Mouse (Mus musculus): ENCODE measurements around the gene Ggn.
A peak's percentile ranks its signal among the peaks of the same experiment; 100 is the strongest.
"Not testable (repeated sequence)": the region's sequence is repeated elsewhere in the genome, so short reads cannot be mapped to it uniquely, and the experiment has no call there.

The Ggn gene

DNA sequence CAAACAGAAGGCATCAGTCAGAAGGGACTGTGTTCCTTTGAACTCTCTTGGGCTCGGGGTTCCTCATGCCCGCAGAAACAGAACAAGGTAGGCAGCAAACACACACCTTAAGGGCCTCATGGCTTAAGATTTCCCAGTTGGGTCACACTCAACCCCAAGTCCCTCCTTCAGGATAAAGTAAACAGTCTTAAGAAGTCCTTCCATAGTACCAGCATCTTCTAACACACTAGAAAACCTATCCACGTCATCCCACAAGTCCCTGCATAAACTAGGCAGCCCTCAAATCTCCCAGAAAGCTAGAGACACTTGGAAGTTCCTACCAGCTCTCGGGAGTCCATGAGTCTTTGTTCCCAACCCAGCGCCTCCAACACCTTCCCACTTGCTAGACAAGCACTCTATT lies 7.7 kb upstream of the Ggn start:
- DNase-seq (ENCODE audit: extremely low spot score) = no peak

- DNase-seq (ENCODE audit: extremely low spot score) = peak; percentile 48
Measured at GRCm38 (mm10) chr7:29162750-29163525, 7.1 kb upstream of the Ggn start.

DNA sequence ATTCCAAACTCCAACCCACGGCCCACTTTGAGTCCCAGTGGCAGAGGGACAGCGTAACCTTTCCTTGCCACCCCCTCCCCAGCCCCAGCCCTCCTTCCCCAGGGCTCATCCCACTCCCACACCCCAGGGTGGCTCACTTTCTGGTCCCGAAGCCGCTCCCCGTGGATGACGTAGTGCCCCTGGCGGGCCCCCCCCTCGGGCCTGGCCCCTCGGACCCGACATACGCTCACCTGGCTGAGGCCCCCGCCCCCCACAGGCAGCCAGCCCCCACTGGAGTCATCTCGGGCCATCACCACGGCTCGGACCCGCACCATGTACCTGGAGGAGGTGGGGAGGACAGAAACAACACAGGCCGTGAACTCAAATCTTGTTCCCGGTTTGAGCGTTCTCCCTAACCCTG lies 2.4 kb upstream of the Ggn start:
- no peak for DNase-seq (ENCODE audit: extremely low spot score)

DNA sequence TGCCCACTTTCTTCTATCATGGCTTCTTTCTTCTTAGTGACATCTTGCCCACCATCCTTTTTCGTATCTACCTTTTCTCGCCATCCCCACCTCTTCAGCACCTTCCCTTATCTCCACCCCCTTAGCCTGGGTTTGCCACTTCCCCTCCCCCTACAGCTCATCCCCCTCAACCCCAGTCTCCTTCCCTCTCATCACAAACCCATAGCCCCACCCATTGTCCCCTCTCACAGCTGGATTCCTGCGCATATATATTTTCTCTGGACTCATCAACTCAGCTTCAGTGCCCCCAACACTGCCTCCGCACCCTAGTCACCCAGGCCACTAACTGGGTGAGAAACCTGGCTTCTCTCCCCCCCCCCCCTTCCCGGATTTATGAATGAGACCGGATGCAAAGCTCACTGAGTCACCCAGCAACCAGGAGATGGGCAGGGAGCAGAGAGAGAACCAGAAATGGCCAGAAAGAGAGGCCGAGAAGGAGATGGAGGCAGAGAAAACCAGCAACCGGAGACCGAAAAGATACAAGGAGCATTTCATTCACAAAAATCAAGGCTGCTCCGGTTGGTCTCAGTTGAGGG lies 1.8 kb upstream of the Ggn start:
- peak; percentile 39 for DNase-seq (ENCODE audit: extremely low spot score)

- DNase-seq (ENCODE audit: extremely low spot score) = peak; percentile 72
Measured at GRCm38 (mm10) chr7:29168791-29169230, 1.2 kb upstream of the Ggn start.

- DNase-seq (ENCODE audit: extremely low spot score) = peak; percentile 92
Measured at GRCm38 (mm10) chr7:29169231-29170065, 562 bp upstream of the Ggn start.

DNA sequence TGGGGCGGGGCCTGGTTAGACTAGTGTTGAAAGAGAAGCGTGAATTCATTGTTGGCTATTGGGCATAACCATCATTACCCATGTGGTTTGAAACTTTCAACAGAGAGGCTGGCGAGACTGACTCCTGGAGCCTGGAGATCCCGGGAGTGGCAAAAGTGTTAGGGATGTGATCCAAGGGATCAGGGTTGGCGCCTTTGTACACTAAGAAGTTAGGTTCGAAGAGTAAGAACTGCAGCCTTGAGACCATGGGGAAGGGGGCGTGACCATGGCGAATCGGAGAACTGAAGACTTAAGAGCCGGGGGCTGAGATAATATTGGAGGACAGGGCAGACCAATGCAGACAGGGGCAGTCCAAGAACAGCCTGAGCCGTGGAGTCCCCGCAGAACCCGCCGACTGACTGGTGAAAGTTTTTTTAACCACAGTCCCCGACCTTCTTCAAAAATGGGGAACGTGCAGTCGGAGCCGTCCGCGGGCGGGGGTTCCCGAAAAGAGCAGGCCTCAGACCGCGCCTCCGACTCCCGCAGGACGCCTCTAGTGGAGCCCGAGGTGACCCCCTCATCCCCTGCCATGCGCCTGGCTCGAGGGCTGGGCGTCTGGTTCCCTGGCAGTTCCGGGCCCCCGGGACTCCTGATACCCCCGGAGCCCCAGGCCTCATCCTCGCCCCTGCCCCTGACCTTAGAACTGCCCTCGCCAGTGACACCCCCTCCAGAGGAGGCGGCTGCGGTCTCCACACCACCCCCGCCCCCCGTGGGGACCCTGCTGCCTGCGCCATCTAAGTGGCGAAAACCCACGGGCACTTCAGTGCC lies 948 bp downstream of the Ggn start:
- peak; percentile 55 for DNase-seq (ENCODE audit: extremely low spot score)

GRCm38 (mm10) chr7:29171562-29172097 lies 1.6 kb downstream of the Ggn start:
- no peak for DNase-seq (ENCODE audit: extremely low spot score)

- no peak for DNase-seq (ENCODE audit: extremely low spot score)
Measured at GRCm38 (mm10) chr7:29172390-29173016, 2.5 kb downstream of the Ggn start.

GRCm38 (mm10) chr7:29178106-29178505 lies 8.1 kb downstream of the Ggn start:
- DNase-seq (ENCODE audit: extremely low spot score) = no peak

GRCm38 (mm10) chr7:29179323-29179722 lies 9.3 kb downstream of the Ggn start:
- DNase-seq (ENCODE audit: extremely low spot score) = no peak

DNA sequence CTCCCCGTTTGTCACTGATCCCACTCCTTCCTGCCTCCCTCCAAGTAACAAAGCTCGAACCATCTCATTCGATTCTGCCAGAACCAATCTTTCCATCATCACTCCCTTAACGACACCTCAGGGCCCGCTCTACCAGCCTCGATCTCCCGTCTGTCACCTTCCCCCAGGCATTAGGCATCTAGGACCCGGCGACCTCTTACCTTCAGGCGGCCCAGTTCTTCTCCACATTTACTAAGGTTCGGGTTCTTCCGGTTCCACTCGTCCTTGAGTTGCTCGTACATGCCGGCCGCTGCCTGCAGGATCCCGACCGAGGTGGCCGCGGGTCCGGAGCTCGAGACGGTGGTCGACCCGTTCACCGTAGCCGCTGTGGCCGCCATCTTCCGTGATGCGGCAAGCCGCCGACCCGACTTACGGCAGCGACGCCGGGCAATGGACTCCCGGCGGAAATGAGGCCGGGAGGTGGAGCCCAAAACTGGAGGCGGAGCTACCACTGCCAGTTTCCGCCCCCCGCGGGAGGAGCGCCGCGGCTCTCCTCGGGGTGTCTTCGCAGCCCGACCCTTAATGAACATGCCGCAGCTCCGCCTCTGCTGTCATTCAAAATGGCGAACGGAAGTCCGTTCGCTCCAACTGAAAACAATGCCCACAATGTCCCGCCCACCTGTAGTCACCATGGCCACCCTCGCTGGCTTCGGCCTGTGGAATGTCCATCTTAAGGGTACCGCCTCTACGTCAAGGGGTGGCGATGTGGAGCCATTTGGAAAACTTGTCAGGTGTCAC lies 10.3 kb downstream of the Ggn start, which contains the start of gene Psmd8:
Gene Psmd8 (minus strand): TSS at position 625 of the 777 bp plus-strand sequence.
- peak; percentile 96 for DNase-seq (ENCODE audit: extremely low spot score)

DNA sequence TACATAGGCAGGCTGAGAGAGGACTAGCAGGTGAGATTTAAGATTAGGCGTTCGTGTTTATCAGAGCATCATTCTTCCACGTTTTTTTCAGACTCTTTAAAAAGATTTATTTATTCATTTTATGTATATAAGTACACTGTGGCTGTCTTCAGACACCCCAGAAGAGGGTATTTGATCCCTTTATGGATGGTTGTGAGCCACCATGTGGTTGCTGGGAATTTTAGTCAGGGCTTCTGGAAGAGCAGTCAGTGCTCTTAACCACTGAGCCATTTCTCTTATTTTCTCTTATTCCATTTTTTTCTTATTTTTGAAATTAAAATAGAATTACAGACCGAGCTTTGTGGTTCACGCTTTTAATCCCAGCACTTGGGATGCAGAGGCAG lies 10.8 kb downstream of the Ggn start:
- no peak for DNase-seq (ENCODE audit: extremely low spot score)

- DNase-seq (ENCODE audit: extremely low spot score) = not testable (repeated sequence)
Measured at GRCm38 (mm10) chr7:29181323-29181722, 11.3 kb downstream of the Ggn start.

- not testable (repeated sequence) for DNase-seq (ENCODE audit: extremely low spot score)
Measured at GRCm38 (mm10) chr7:29194230-29194629, 24.2 kb downstream of the Ggn start.

GRCm38 (mm10) chr7:29202577-29202976 lies 32.6 kb downstream of the Ggn start:
- no peak for DNase-seq (ENCODE audit: extremely low spot score)

- not testable (repeated sequence) for DNase-seq (ENCODE audit: extremely low spot score)
Measured at GRCm38 (mm10) chr7:29211013-29211412, 41.0 kb downstream of the Ggn start.

DNA sequence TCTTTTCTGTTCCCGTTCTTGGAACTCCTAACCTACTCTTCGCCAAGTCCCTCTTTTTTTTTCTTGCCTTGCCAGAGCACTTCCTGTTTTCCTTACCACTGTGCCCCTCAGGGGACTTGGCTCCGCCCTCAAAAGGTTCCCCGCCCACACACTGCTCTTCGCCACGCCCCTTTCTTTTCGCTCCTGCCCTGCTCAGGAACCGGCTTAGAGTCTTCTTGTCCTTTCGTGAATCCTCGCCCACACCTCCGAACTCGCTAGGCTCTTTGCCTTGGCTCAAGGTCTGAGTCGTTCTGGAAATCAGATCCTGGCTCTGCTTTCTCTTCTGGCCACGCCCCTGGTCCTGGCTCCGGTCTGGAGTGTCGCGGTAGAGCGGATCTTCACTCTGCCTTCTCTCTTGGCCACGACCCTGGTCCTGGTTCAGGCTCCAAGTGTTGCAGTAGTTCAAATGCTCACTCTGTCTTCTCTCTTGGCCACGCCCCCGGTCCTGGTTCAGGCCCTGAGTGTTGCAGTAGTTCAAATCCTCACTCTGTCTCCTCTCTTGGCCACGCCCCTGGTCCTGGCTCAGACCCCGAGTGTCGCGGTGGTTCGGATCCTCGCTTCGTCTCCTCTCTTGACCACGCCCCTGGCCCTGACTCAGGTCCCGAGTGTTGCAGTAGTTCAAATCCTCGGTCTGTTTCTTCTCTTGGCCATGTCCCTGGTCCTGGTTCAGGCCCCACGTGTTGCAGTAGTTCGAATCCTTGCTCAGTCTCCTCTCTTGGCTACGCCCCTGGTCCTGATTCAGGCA lies 41.6 kb downstream of the Ggn start:
- peak; percentile 87 for DNase-seq (ENCODE audit: extremely low spot score)

- peak; percentile 35 for DNase-seq (ENCODE audit: extremely low spot score)
Measured at GRCm38 (mm10) chr7:29212199-29212765, 42.3 kb downstream of the Ggn start.
